ENCODE assay signal across 23 mouse cellular contexts in the genomic region with DNA sequence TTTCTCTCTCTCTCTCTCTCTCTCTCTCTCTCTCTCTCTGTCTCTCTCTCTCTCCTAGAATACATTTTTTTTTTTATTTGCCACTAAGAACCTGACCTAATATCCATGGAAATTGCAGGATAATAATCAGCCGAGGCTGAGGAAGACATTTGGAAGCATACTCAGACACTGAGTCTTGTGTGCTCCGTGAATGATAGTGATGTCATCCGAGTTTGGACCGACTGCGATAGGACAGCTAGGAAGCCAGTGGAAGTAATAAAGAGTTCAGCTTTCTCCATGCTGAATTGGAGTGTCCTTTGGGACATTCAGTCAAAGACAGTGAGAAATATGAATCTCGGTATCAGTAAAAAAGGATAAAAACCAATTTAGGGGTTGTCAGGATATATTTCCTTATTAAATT.
"Had no signal": no experiment of that assay in that cellular context is flagged by ENCODE, and none has a peak within 500 bp of the region (broad histone marks: within the 10 kb centered on the region; RNA-seq: fewer than 3 reads in every experiment).

No protein-coding gene starts in this region.

- H3K4me3 ChIP-seq: layer of hippocampus, adult 2 months; limb, embryonic 10.5 days; limb, embryonic 13.5 days; liver, embryonic 12.5 days; liver, embryonic 15.5 days; lung, embryonic 15.5 days; midbrain, embryonic 12.5 days; midbrain, embryonic 15.5 days; neural tube, embryonic 12.5 days; neural tube, embryonic 15.5 days; stomach, embryonic 15.5 days had no signal

- ATAC-seq: liver, embryonic 12.5 days; midbrain, embryonic 15.5 days had no signal

- H3K4me2 ChIP-seq: limb, embryonic 13.5 days; liver, embryonic 12.5 days; liver, embryonic 15.5 days; lung, embryonic 15.5 days; midbrain, embryonic 12.5 days; midbrain, embryonic 15.5 days; neural tube, embryonic 12.5 days; neural tube, embryonic 15.5 days; stomach, embryonic 15.5 days had no signal

- H3K9me3 ChIP-seq: limb, embryonic 10.5 days; limb, embryonic 13.5 days; liver, embryonic 12.5 days; liver, embryonic 15.5 days; lung, embryonic 15.5 days; midbrain, embryonic 12.5 days; midbrain, embryonic 15.5 days; neural tube, embryonic 12.5 days; neural tube, embryonic 15.5 days; stomach, embryonic 15.5 days had no signal

- H3K9ac ChIP-seq: limb, embryonic 13.5 days; liver, embryonic 12.5 days; liver, embryonic 15.5 days; lung, embryonic 15.5 days; midbrain, embryonic 12.5 days; midbrain, embryonic 15.5 days; neural tube, embryonic 12.5 days; neural tube, embryonic 15.5 days; stomach, embryonic 15.5 days had no signal

- H3K27me3 ChIP-seq: limb, embryonic 13.5 days; liver, embryonic 12.5 days; liver, embryonic 15.5 days; lung, embryonic 15.5 days; midbrain, embryonic 12.5 days; midbrain, embryonic 15.5 days; neural tube, embryonic 12.5 days; neural tube, embryonic 15.5 days; stomach, embryonic 15.5 days had no signal

- H3K36me3 ChIP-seq: limb, embryonic 10.5 days; limb, embryonic 13.5 days; liver, embryonic 12.5 days; liver, embryonic 15.5 days; lung, embryonic 15.5 days; midbrain, embryonic 12.5 days; midbrain, embryonic 15.5 days; neural tube, embryonic 12.5 days; neural tube, embryonic 15.5 days; stomach, embryonic 15.5 days had no signal

- DNase-seq: kidney, postnatal 25 days; layer of hippocampus, adult 9-11 months; liver; lung, adult 18-20 months; lung, postnatal 14 days; right cerebral cortex, adult 18-20 months; right cerebral cortex, postnatal 14 days; right cerebral cortex, postnatal 4 days; spleen, adult 18-20 months; thymus, postnatal 25 days had no signal

- H3K27ac ChIP-seq: kidney, postnatal 0 days; layer of hippocampus, adult 2 months; limb, embryonic 10.5 days; limb, embryonic 13.5 days; liver, embryonic 12.5 days; liver, embryonic 15.5 days; lung, embryonic 15.5 days; macrophage; midbrain, embryonic 12.5 days; midbrain, embryonic 15.5 days; neural tube, embryonic 12.5 days; neural tube, embryonic 15.5 days; stomach, embryonic 15.5 days had no signal

- H3K4me1 ChIP-seq: limb, embryonic 10.5 days; limb, embryonic 13.5 days; liver, embryonic 12.5 days; liver, embryonic 15.5 days; lung, embryonic 15.5 days; midbrain, embryonic 12.5 days; midbrain, embryonic 15.5 days; neural tube, embryonic 12.5 days; neural tube, embryonic 15.5 days; stomach, embryonic 15.5 days had no signal
